Mouse (Mus musculus): ENCODE data around the gene Setd3.

Gene Setd3

GRCm38 (mm10) chr12:108179246-108179320 is at the start of gene Setd3:
Setd3 (minus strand) TSS chr12:108179314.
- no peak for DNase-seq (ENCODE audit: low read depth, low spot score)

- no peak for DNase-seq (ENCODE audit: low read depth, low spot score)
These were observed 48.4 kb upstream of the Setd3 start for GRCm38 (mm10) chr12:108227527-108227926.

- DNase-seq (ENCODE audit: low read depth, low spot score) = no peak
These were observed 47.8 kb upstream of the Setd3 start for GRCm38 (mm10) chr12:108226941-108227340.

GRCm38 (mm10) chr12:108226216-108226615 is 47.1 kb upstream of the Setd3 start:
- no peak for DNase-seq (ENCODE audit: low read depth, low spot score)

GRCm38 (mm10) chr12:108225781-108226180 is 46.7 kb upstream of the Setd3 start:
- DNase-seq (ENCODE audit: low read depth, low spot score) = no peak

GRCm38 (mm10) chr12:108223357-108223756 is 44.2 kb upstream of the Setd3 start:
- DNase-seq (ENCODE audit: low read depth, low spot score) = no peak

GRCm38 (mm10) chr12:108221712-108222111 is 42.6 kb upstream of the Setd3 start:
- DNase-seq (ENCODE audit: low read depth, low spot score) = no peak

GRCm38 (mm10) chr12:108221206-108221605 is 42.1 kb upstream of the Setd3 start:
- no peak for DNase-seq (ENCODE audit: low read depth, low spot score)

- no peak for DNase-seq (ENCODE audit: low read depth, low spot score)
These were observed 41.5 kb upstream of the Setd3 start for GRCm38 (mm10) chr12:108220621-108221020.

GRCm38 (mm10) chr12:108219825-108220616 is 40.9 kb upstream of the Setd3 start:
- no peak for DNase-seq (ENCODE audit: low read depth, low spot score)

GRCm38 (mm10) chr12:108219163-108219562 is 40.0 kb upstream of the Setd3 start:
- DNase-seq (ENCODE audit: low read depth, low spot score) = no peak

- DNase-seq (ENCODE audit: low read depth, low spot score) = peak; percentile 50
These were observed 38.5 kb upstream of the Setd3 start for GRCm38 (mm10) chr12:108217572-108217971.

- DNase-seq (ENCODE audit: low read depth, low spot score) = no peak
These were observed 37.7 kb upstream of the Setd3 start for GRCm38 (mm10) chr12:108216611-108217370.

- DNase-seq (ENCODE audit: low read depth, low spot score) = no peak
These were observed 36.0 kb upstream of the Setd3 start for GRCm38 (mm10) chr12:108215090-108215489.

- DNase-seq (ENCODE audit: low read depth, low spot score) = no peak
These were observed 34.3 kb upstream of the Setd3 start for GRCm38 (mm10) chr12:108213090-108214041.

GRCm38 (mm10) chr12:108212476-108212875 is 33.4 kb upstream of the Setd3 start:
- no peak for DNase-seq (ENCODE audit: low read depth, low spot score)

GRCm38 (mm10) chr12:108212071-108212470 is 33.0 kb upstream of the Setd3 start:
- DNase-seq (ENCODE audit: low read depth, low spot score) = no peak

- DNase-seq (ENCODE audit: low read depth, low spot score) = no peak
These were observed 31.5 kb upstream of the Setd3 start for GRCm38 (mm10) chr12:108210623-108211022.

GRCm38 (mm10) chr12:108208726-108209438 is 29.8 kb upstream of the Setd3 start:
- peak; percentile 51 for DNase-seq (ENCODE audit: low read depth, low spot score)

- no peak for DNase-seq (ENCODE audit: low read depth, low spot score)
These were observed 29.1 kb upstream of the Setd3 start for GRCm38 (mm10) chr12:108208216-108208615.

GRCm38 (mm10) chr12:108206641-108207040 is 27.5 kb upstream of the Setd3 start:
- DNase-seq (ENCODE audit: low read depth, low spot score) = peak; percentile 58

- DNase-seq (ENCODE audit: low read depth, low spot score) = no peak
These were observed 25.9 kb upstream of the Setd3 start for GRCm38 (mm10) chr12:108204978-108205377.
